ENCODE assay signal across 8 mouse cellular contexts in genomic region chr13:94057036-94057562, GRCm38 (mm10). TPM values are rescaled to one million over a fixed set of nuclear protein-coding genes. Genes with fewer than 3 reads are reported as not detected.
DNase-seq lines count a peak whose midpoint lies in the region; ATAC-seq and TF ChIP-seq lines count a peak whose summit lies in the region.

No protein-coding gene starts in this region.

- peak overlapping the region; percentile 96 for H3K4me2 ChIP-seq in heart, embryonic 14.5 days (ENCODE audit: low read length)
- H3K4me2 ChIP-seq in forebrain, postnatal 0 days (ENCODE audit: low read depth), result peak overlapping the region; percentile 100

- H3K9ac ChIP-seq in heart, embryonic 14.5 days (ENCODE audit: low read length), result peak overlapping the region; percentile 92
- peak overlapping the region; percentile 55 for H3K9ac ChIP-seq in forebrain, postnatal 0 days

- ATAC-seq in heart, embryonic 14.5 days (ENCODE audit: insufficient number of reproducible peaks, insufficient read depth, low FRiP score, low read depth), result no peak
- ATAC-seq in forebrain, postnatal 0 days, result peak; percentile 4; the same call in 1 of the 2 replicates

- TF ChIP-seq CTCF in forebrain, postnatal 0 days (IDR thresholded peaks at IDR 0.05; ENCODE audit: low read depth), result no peak

- peaks cover 0 to 11% of the 10 kb centered on the region in 2 experiments; a peak in 2 of 4 replicates for H3K4me1 ChIP-seq in heart, embryonic 14.5 days (ENCODE audit: control insufficient read depth in 2 of 2, insufficient read depth in 2 of 2, low read length in 2 of 2)
- H3K4me1 ChIP-seq in forebrain, postnatal 0 days (ENCODE audit: insufficient read depth), result no peaks in the 10 kb centered on the region
- H3K4me1 ChIP-seq in midbrain, embryonic 10.5 days, result peaks cover 50% of the 10 kb centered on the region

- no peaks in the 10 kb centered on the region for H3K36me3 ChIP-seq in heart, embryonic 14.5 days (ENCODE audit: control insufficient read depth, insufficient read depth, low read length)
- H3K36me3 ChIP-seq in forebrain, postnatal 0 days (ENCODE audit: insufficient read depth), result no peaks in the 10 kb centered on the region
- no peaks in the 10 kb centered on the region for H3K36me3 ChIP-seq in midbrain, embryonic 10.5 days

- no peaks in the 10 kb centered on the region for H3K9me3 ChIP-seq in heart, embryonic 14.5 days (ENCODE audit: control insufficient read depth, low read length)
- no peaks in the 10 kb centered on the region for H3K9me3 ChIP-seq in forebrain, postnatal 0 days (ENCODE audit: low read length)
- 0 out of 2 replicates have a peak, but pooled peaks cover 5% of the 10 kb centered on the region for H3K9me3 ChIP-seq in midbrain, embryonic 10.5 days (replicated peaks)

- peak overlapping the region; percentile 12 to 88; a peak in 3 of 4 replicates for H3K27ac ChIP-seq in heart, embryonic 14.5 days (replicated peaks in 1 of 2; ENCODE audit: control insufficient read depth in 1 of 2, insufficient read depth in 1 of 2, low read depth in 2 of 2, low read length in 2 of 2)
- H3K27ac ChIP-seq in forebrain, postnatal 0 days (ENCODE audit: low read depth, low read length), result no peak overlapping the region
- peak overlapping the region; percentile 95 for H3K27ac ChIP-seq in midbrain, embryonic 10.5 days (replicated peaks)

- intact Hi-C loops in heart, postnatal 10 days (cut with DNase I), result loop anchor here (5.0 kb wide), 2 partner anchors 65 to 220 kb away; no protein-coding TSS in a partner anchor

- no peaks in the 10 kb centered on the region for H3K27me3 ChIP-seq in heart, embryonic 14.5 days (ENCODE audit: control insufficient read depth, insufficient read depth, low read length)
- peaks cover 8% of the 10 kb centered on the region; the same call in 1 of the 2 replicates for H3K27me3 ChIP-seq in forebrain, postnatal 0 days (ENCODE audit: insufficient read depth, low read length)
- H3K27me3 ChIP-seq in midbrain, embryonic 10.5 days (ENCODE audit: low read depth, poor library complexity, severe bottlenecking), result peaks cover 64% of the 10 kb centered on the region

- WGBS in heart, embryonic 14.5 days, result 5% methylated on average over 17 of the region's 17 CpGs
- 5% methylated on average over 17 of the region's 17 CpGs for WGBS in forebrain, postnatal 0 days
- under 1% methylated on average over 17 of the region's 17 CpGs for WGBS in midbrain, embryonic 10.5 days

- no peak for DNase-seq in heart, postnatal 10 days
- DNase-seq in R1 (ENCODE audit: low read depth, low spot score), result peak; percentile 56
- peak; percentile 35 for DNase-seq in forebrain, postnatal 0 days
- DNase-seq in midbrain, embryonic 10.5 days (ENCODE audit: low spot score), result peak; percentile 81
- no peak for DNase-seq in left cerebral cortex, adult 8-10 months (ENCODE audit: low spot score in 2 of 2)
- DNase-seq in right cerebral cortex, postnatal 10 days (ENCODE audit: low spot score in 2 of 2), result no peak
- no peak for DNase-seq in cerebellum, postnatal 14 days

- peak overlapping the region; percentile 74 to 89 for H3K4me3 ChIP-seq in heart, embryonic 14.5 days (ENCODE audit: control insufficient read depth in 1 of 2, insufficient read depth in 1 of 2, low read depth in 1 of 2, low read length in 2 of 2)
- H3K4me3 ChIP-seq in forebrain, postnatal 0 days (ENCODE audit: low read depth, low read length), result peak overlapping the region; percentile 68
- H3K4me3 ChIP-seq in midbrain, embryonic 10.5 days, result peak overlapping the region; percentile 88

RNA-seq across cellular contexts. Expression of gene Lhfpl2, which starts 0.5 kb away (rescaled TPM):
- polyA plus RNA-seq in heart, embryonic 14.5 days (2014; fragmentation: Nextera tagmentation; extraction: Ambion mirVana), result 19.0 and 21.8 TPM in 2 replicates
- total RNA-seq in heart, postnatal 10 days (2021), result 10 to 100 TPM; 23.5 to 38.5 TPM
- total RNA-seq in forebrain, postnatal 0 days (2014; rRNA removed), result 16.2 and 23.6 TPM in 2 replicates
- polyA plus RNA-seq in forebrain, postnatal 0 days (2015; fragmentation: Nextera tagmentation; extraction: Ambion mirVana), result 9.8 and 13.3 TPM in 2 replicates
- 18.0 and 19.0 TPM in 2 replicates for polyA plus RNA-seq in midbrain, embryonic 10.5 days (2016; fragmentation: Nextera tagmentation; extraction: Ambion mirVana)
- total RNA-seq in left cerebral cortex, adult 8-10 months (2022), result 10 to 100 TPM; 13.8 to 16.9 (median 14.8) TPM

Comparison
In these comparisons a context has a peak if more than half of its experiments do, and no peak if none do; other contexts are left out.
1. DNase-seq: peak in R1 (single experiment), forebrain, postnatal 0 days (single experiment) and midbrain, embryonic 10.5 days (single experiment); none in heart, postnatal 10 days (0 of 2), left cerebral cortex, adult 8-10 months (0 of 2), right cerebral cortex, postnatal 10 days (0 of 2) and cerebellum, postnatal 14 days (0 of 2).
2. Peak in every context shown above with its lines, with median percentiles within 50 percentile points of each other: H3K4me3 ChIP-seq.